Mouse (Mus musculus) lung, embryonic 16.5 days (tissue): Measurements from ENCODE around the gene Agbl3. TPM values are rescaled to one million over a fixed set of nuclear protein-coding genes. Genes with fewer than 3 reads are reported as not detected.

Experiments used
- ATAC-seq: fragments of 200-750 bp; cut with Nextera tagmentation; 2 replicates; pipeline ENCODE4 v1.8.0; 2017; ENCODE audit warnings: low read depth, mild to moderate bottlenecking, moderate library complexity
- H3K27ac ChIP-seq: fragments of 300-500 bp; sonication (generic); 2 replicates; pipeline ENCODE4 v1.5.1; 2014; ENCODE audit warnings: mild to moderate bottlenecking, control low read depth, low read length
- H3K27me3 ChIP-seq: fragments of 300-500 bp; sonication (generic); 2 replicates; pipeline ENCODE4 v1.6.1; 2014; ENCODE audit warnings: low read depth, low read length, mixed read lengths; ENCODE audit not compliant: control insufficient read depth, insufficient read depth
- H3K36me3 ChIP-seq: fragments of 300-500 bp; sonication (generic); 2 replicates; pipeline ENCODE4 v1.6.1; 2014; ENCODE audit warnings: low read length; ENCODE audit not compliant: control insufficient read depth, insufficient read depth
- H3K4me1 ChIP-seq: fragments of 300-500 bp; sonication (generic); replicated peaks from 2 replicates; pipeline ENCODE4 v1.6.1; 2014; ENCODE audit warnings: low read length, mixed read lengths; ENCODE audit not compliant: control insufficient read depth, insufficient read depth
- H3K4me2 ChIP-seq: fragments of 300-500 bp; sonication (generic); 2 replicates; pipeline ENCODE4 v1.6.1; 2014; ENCODE audit warnings: low read depth, low read length, control low read depth
- H3K4me3 ChIP-seq: fragments of 300-500 bp; sonication (generic); 2 replicates; pipeline ENCODE4 v1.5.1; 2014; ENCODE audit warnings: mild to moderate bottlenecking, low read length, control low read depth
- H3K9ac ChIP-seq: fragments of 300-500 bp; sonication (generic); 2 replicates; pipeline ENCODE4 v1.6.1; 2014; ENCODE audit warnings: low read length, control low read depth
- H3K9me3 ChIP-seq: fragments of 300-500 bp; sonication (generic); 2 replicates; pipeline ENCODE4 v1.6.1; 2016; ENCODE audit warnings: low read length; ENCODE audit not compliant: control insufficient read depth
- WGBS: fragments of 180-500 bp; shearing (Covaris S2); extraction: QIAGEN DNeasy Blood & Tissue Kit; methylation state at CpG from one replicate; pipeline ENCODE4 v1.1.7; 2014; 5-methylcytosine and 5-hydroxymethylcytosine counted together
- polyA plus RNA-seq: library from polyadenylated mRNA; unstranded; fragments of >200 nt; fragmentation: Nextera tagmentation; extraction: Ambion mirVana; gene quantifications from 2 replicates; pipeline ENCODE4 v1.2.1, GENCODE M21; 2015

Agbl3 gene
- polyA plus RNA-seq, 1 experiment from 2014 or later: 8.1 TPM

- 71% methylated on average over 6 of the region's 6 CpGs for WGBS
- Histone ChIP-seq H3K27me3 (no peaks in the 10 kb centered on the region), H3K36me3 (peaks cover 25% of the 10 kb centered on the region), H3K9ac (no peak overlapping the region), H3K9me3 (no peaks in the 10 kb centered on the region), H3K4me1 (no peaks in the 10 kb centered on the region), H3K4me3 (no peak overlapping the region), H3K27ac (no peak overlapping the region), H3K4me2 (no peak overlapping the region)
- no peak for ATAC-seq
Observed at GRCm38 (mm10) chr6:34887131-34887850, 107.1 kb downstream of the Agbl3 start.

GRCm38 (mm10) chr6:34889185-34889584 is 109.0 kb downstream of the Agbl3 start:
- 76% methylated on average over 4 of the region's 4 CpGs for WGBS

GRCm38 (mm10) chr6:34895569-34895968 is 115.3 kb downstream of the Agbl3 start:
- 77% methylated on average over 7 of the region's 7 CpGs for WGBS
- Histone ChIP-seq H3K4me3 (no peak overlapping the region), H3K9me3 (no peaks in the 10 kb centered on the region), H3K4me1 (no peaks in the 10 kb centered on the region), H3K9ac (no peak overlapping the region), H3K4me2 (no peak overlapping the region), H3K27ac (no peak overlapping the region), H3K27me3 (no peaks in the 10 kb centered on the region), H3K36me3 (peaks cover 38% of the 10 kb centered on the region)
- ATAC-seq: no peak

More at GRCm38 (mm10) chr6:34889185-34889584, 109.0 kb downstream of the Agbl3 start:
- H3K9ac ChIP-seq: no peak overlapping the region
- H3K27ac ChIP-seq: no peak overlapping the region
- no peak overlapping the region for H3K4me2 ChIP-seq
- no peaks in the 10 kb centered on the region for H3K27me3 ChIP-seq
- no peak for ATAC-seq
- no peak overlapping the region for H3K4me3 ChIP-seq
- no peaks in the 10 kb centered on the region for H3K4me1 ChIP-seq
- H3K9me3 ChIP-seq: no peaks in the 10 kb centered on the region
- peaks cover 27% of the 10 kb centered on the region for H3K36me3 ChIP-seq

- Histone ChIP-seq H3K27ac (no peak overlapping the region), H3K4me2 (no peak overlapping the region), H3K4me1 (no peaks in the 10 kb centered on the region), H3K36me3 (peaks cover 40% of the 10 kb centered on the region), H3K4me3 (no peak overlapping the region), H3K27me3 (no peaks in the 10 kb centered on the region), H3K9ac (0 out of 2 replicates have a peak overlapping the region, but pooled peaks have one; percentile 7), H3K9me3 (no peaks in the 10 kb centered on the region)
- 56% methylated on average over 16 of the region's 16 CpGs for WGBS
- no peak for ATAC-seq
Observed at GRCm38 (mm10) chr6:34896168-34896780, 116.0 kb downstream of the Agbl3 start.

- Histone ChIP-seq H3K9me3 (no peaks in the 10 kb centered on the region), H3K4me1 (peaks cover 7% of the 10 kb centered on the region; the same call in 1 of the 2 replicates), H3K4me2 (no peak overlapping the region), H3K9ac (no peak overlapping the region), H3K27me3 (no peaks in the 10 kb centered on the region), H3K27ac (no peak overlapping the region), H3K4me3 (no peak overlapping the region), H3K36me3 (peaks cover 34% of the 10 kb centered on the region)
- WGBS: 64% methylated on average over 2 of the region's 2 CpGs
- no peak for ATAC-seq
Observed at GRCm38 (mm10) chr6:34899127-34899526, 118.9 kb downstream of the Agbl3 start.

- H3K36me3 ChIP-seq: peaks cover 23% of the 10 kb centered on the region
- no peak overlapping the region for H3K9ac ChIP-seq
- no peak for ATAC-seq
- H3K4me2 ChIP-seq: no peak overlapping the region
- H3K27me3 ChIP-seq: no peaks in the 10 kb centered on the region
- H3K27ac ChIP-seq: peak overlapping the region; percentile 56; the same call in 1 of the 2 replicates
- no peaks in the 10 kb centered on the region for H3K9me3 ChIP-seq
- peaks cover 15% of the 10 kb centered on the region for H3K4me1 ChIP-seq
- WGBS: 66% methylated on average over 2 of the region's 2 CpGs
- no peak overlapping the region for H3K4me3 ChIP-seq
Observed at GRCm38 (mm10) chr6:34900990-34901389, 120.8 kb downstream of the Agbl3 start.

GRCm38 (mm10) chr6:34901911-34902444 is 121.7 kb downstream of the Agbl3 start:
- Histone ChIP-seq H3K4me3 (peak overlapping the region; percentile 18), H3K27ac (peak overlapping the region; percentile 88), H3K36me3 (peaks cover 24% of the 10 kb centered on the region), H3K9ac (peak overlapping the region; percentile 44), H3K4me1 (peaks cover 19% of the 10 kb centered on the region), H3K27me3 (no peaks in the 10 kb centered on the region), H3K9me3 (no peaks in the 10 kb centered on the region), H3K4me2 (peak overlapping the region; percentile 43)
- no peak for ATAC-seq
- WGBS: 34% methylated on average over 9 of the region's 9 CpGs

GRCm38 (mm10) chr6:34902578-34902977 is 122.3 kb downstream of the Agbl3 start:
- H3K36me3 ChIP-seq: peaks cover 23% of the 10 kb centered on the region
- peaks cover 23% of the 10 kb centered on the region for H3K4me1 ChIP-seq
- H3K4me3 ChIP-seq: peak overlapping the region; percentile 18
- H3K27me3 ChIP-seq: no peaks in the 10 kb centered on the region
- peak overlapping the region; percentile 14; the same call in 1 of the 2 replicates for H3K9ac ChIP-seq
- ATAC-seq: peak; percentile 63
- H3K9me3 ChIP-seq: no peaks in the 10 kb centered on the region
- WGBS: 61% methylated on average over 7 of the region's 7 CpGs
- H3K27ac ChIP-seq: peak overlapping the region; percentile 92
- H3K4me2 ChIP-seq: peak overlapping the region; percentile 45

GRCm38 (mm10) chr6:34903441-34903840 is 123.2 kb downstream of the Agbl3 start:
- Histone ChIP-seq H3K36me3 (peaks cover 27% of the 10 kb centered on the region), H3K9me3 (no peaks in the 10 kb centered on the region), H3K4me2 (peak overlapping the region; percentile 45; the same call in 1 of the 2 replicates), H3K27me3 (no peaks in the 10 kb centered on the region), H3K4me1 (peaks cover 23% of the 10 kb centered on the region), H3K4me3 (no peak overlapping the region), H3K9ac (no peak overlapping the region), H3K27ac (peak overlapping the region; percentile 94)
- 56% methylated on average over 5 of the region's 5 CpGs for WGBS
- ATAC-seq: peak; percentile 82
